Mouse (Mus musculus) CH12.LX (cell line): Measurements from ENCODE around the gene Jhy. TPM values are rescaled to one million over a fixed set of nuclear protein-coding genes. Genes with fewer than 3 reads are reported as not detected.

Experiments
- DNase-seq: peaks from one replicate; pipeline ENCODE4 v3.0.0-alpha.2; 2013; ENCODE audit errors: extremely low read depth
- H3K27ac ChIP-seq: 2 replicates; pipeline ENCODE4 v1.5.1; 2012; ENCODE audit warnings: low read depth, mild to moderate bottlenecking, control low read depth, moderate library complexity; ENCODE audit not compliant: insufficient read depth
- H3K27me3 ChIP-seq: replicated peaks from 2 replicates; pipeline ENCODE3; 2012; ENCODE audit warnings: inconsistent platforms
- H3K36me3 ChIP-seq, 2 experiments: replicated peaks in 1 of 2; 2 replicates each; pipeline versions ENCODE3 to v1.6.1; 2012; ENCODE audit warnings: inconsistent platforms in 1 of 2, low read length in 1 of 2, mild to moderate bottlenecking in 1 of 2, mixed read lengths in 1 of 2, moderate library complexity in 1 of 2; ENCODE audit not compliant: control insufficient read depth in 1 of 2, insufficient read depth in 1 of 2
- H3K4me1 ChIP-seq, 2 experiments: 2 replicates each; pipeline ENCODE4 v1.6.1; 2012; ENCODE audit warnings: inconsistent platforms in 1 of 2, moderate library complexity in 1 of 2; ENCODE audit not compliant: insufficient read depth in 2 of 2, control insufficient read depth in 1 of 2
- H3K4me2 ChIP-seq: 2 replicates; pipeline ENCODE4 v1.6.1; 2012; ENCODE audit warnings: low read depth, mild to moderate bottlenecking, control low read depth; ENCODE audit not compliant: poor library complexity, insufficient read depth, severe bottlenecking
- H3K4me3 ChIP-seq, 3 experiments: fragments of 150-350 bp in 1 of 3; sonication (generic) in 1 of 3; replicated peaks in 1 of 3; 2 replicates each; pipeline versions ENCODE3 to v1.5.1; 2011 to 2012; ENCODE audit warnings: low read depth in 2 of 3, low read length in 2 of 3, mild to moderate bottlenecking in 2 of 3, moderate library complexity in 2 of 3, control low read depth in 1 of 3, improper control_type of control experiment in 1 of 3, inconsistent platforms in 1 of 3, mixed read lengths in 1 of 3; ENCODE audit not compliant: poor library complexity in 1 of 3
- H3K79me2 ChIP-seq: replicated peaks from 2 replicates; pipeline ENCODE4 v1.6.1; 2012; ENCODE audit warnings: mild to moderate bottlenecking, moderate library complexity; ENCODE audit not compliant: control insufficient read depth, poor library complexity, insufficient read depth, severe bottlenecking; ENCODE audit errors: extremely low read depth
- H3K9ac ChIP-seq: 2 replicates; pipeline ENCODE4 v1.6.1; 2012; ENCODE audit warnings: low read depth, mild to moderate bottlenecking, control low read depth, moderate library complexity; ENCODE audit not compliant: insufficient read depth
- H3K9me3 ChIP-seq: replicated peaks from 2 replicates; pipeline ENCODE3; 2012; ENCODE audit warnings: low read length, inconsistent platforms, mixed read lengths
- BHLHE40 ChIP-seq: IDR thresholded peaks from 2 replicates; pipeline ENCODE4 v1.6.1; 2011; ENCODE audit warnings: mild to moderate bottlenecking, low read depth, low read length, improper control_type of control experiment
- CHD1 ChIP-seq: IDR thresholded peaks from 2 replicates; pipeline ENCODE4 v1.6.1; 2012; ENCODE audit warnings: low read depth, low read length, improper control_type of control experiment, inconsistent platforms
- CHD2 ChIP-seq: IDR thresholded peaks from 2 replicates; pipeline ENCODE4 v1.6.1; 2011; ENCODE audit warnings: low read length, improper control_type of control experiment
- CTCF ChIP-seq, 2 experiments: IDR thresholded peaks in 1 of 2; conservative IDR thresholded peaks in 1 of 2; 2 replicates each; pipeline ENCODE4 v1.5.1; 2011 to 2012; ENCODE audit warnings: low read depth in 2 of 2, low read length in 2 of 2, improper control_type of control experiment in 1 of 2, inconsistent platforms in 1 of 2, mild to moderate bottlenecking in 1 of 2, moderate library complexity in 1 of 2
- E2F4 ChIP-seq: IDR thresholded peaks from 2 replicates; pipeline ENCODE4 v1.6.1; 2011; ENCODE audit warnings: low read depth, low read length, improper control_type of control experiment; ENCODE audit not compliant: insufficient replicate concordance
- EP300 ChIP-seq: IDR thresholded peaks from 2 replicates; pipeline ENCODE4 v1.6.1; 2011; ENCODE audit warnings: low read length, improper control_type of control experiment
- ETS1 ChIP-seq: conservative IDR thresholded peaks from 2 replicates; pipeline ENCODE4 v1.6.1; 2012; ENCODE audit warnings: low read depth, mild to moderate bottlenecking, inconsistent platforms, low read length, improper control_type of control experiment, moderate library complexity
- GABPA ChIP-seq: IDR thresholded peaks from 2 replicates; pipeline ENCODE4 v1.6.1; 2012; ENCODE audit warnings: low read depth, low read length, improper control_type of control experiment, inconsistent platforms; ENCODE audit not compliant: insufficient replicate concordance
- IRF4 ChIP-seq: IDR thresholded peaks from 2 replicates; pipeline ENCODE4 v1.6.1; 2014; ENCODE audit warnings: low read depth, mild to moderate bottlenecking, inconsistent platforms, low read length, improper control_type of control experiment
- JUN ChIP-seq: IDR thresholded peaks from 2 replicates; pipeline ENCODE4 v1.6.1; 2011; ENCODE audit warnings: low read depth, mild to moderate bottlenecking, low read length, improper control_type of control experiment, moderate library complexity; ENCODE audit not compliant: insufficient read depth
- JUND ChIP-seq: conservative IDR thresholded peaks from 2 replicates; pipeline ENCODE4 v1.6.1; 2011; ENCODE audit warnings: low read depth, low read length, improper control_type of control experiment
- KAT2A ChIP-seq: IDR thresholded peaks from 2 replicates; pipeline ENCODE4 v1.6.1; 2012; ENCODE audit warnings: low read length, improper control_type of control experiment, inconsistent platforms; ENCODE audit not compliant: insufficient replicate concordance
- MAX ChIP-seq: IDR thresholded peaks from 2 replicates; pipeline ENCODE4 v1.6.1; 2011; ENCODE audit warnings: low read length, improper control_type of control experiment
- MAZ ChIP-seq: IDR thresholded peaks from 2 replicates; pipeline ENCODE4 v1.6.1; 2012; ENCODE audit warnings: low read depth, mild to moderate bottlenecking, inconsistent platforms, low read length, improper control_type of control experiment, moderate library complexity
- MXI1 ChIP-seq: IDR thresholded peaks from 2 replicates; pipeline ENCODE4 v1.6.1; 2011; ENCODE audit warnings: mild to moderate bottlenecking, low read depth, low read length, improper control_type of control experiment
- MYC ChIP-seq: IDR thresholded peaks from 2 replicates; pipeline ENCODE4 v1.6.1; 2011; ENCODE audit warnings: low read depth, mild to moderate bottlenecking, improper control_type of control experiment, low read length
- NRF1 ChIP-seq: IDR thresholded peaks from 2 replicates; pipeline ENCODE4 v1.6.1; 2014; ENCODE audit warnings: low read depth, mild to moderate bottlenecking, inconsistent platforms, low read length, improper control_type of control experiment, moderate library complexity
- POLR2A ChIP-seq: IDR thresholded peaks from 2 replicates; pipeline ENCODE4 v1.6.1; 2011; ENCODE audit warnings: low read depth, mild to moderate bottlenecking, improper control_type of control experiment, low read length
- POLR2AphosphoS2 ChIP-seq: IDR thresholded peaks from 2 replicates; pipeline ENCODE4 v1.6.1; 2011; ENCODE audit warnings: low read depth, low read length, improper control_type of control experiment
- RAD21 ChIP-seq: IDR thresholded peaks from 2 replicates; pipeline ENCODE4 v1.6.1; 2011; ENCODE audit warnings: low read depth, mild to moderate bottlenecking, low read length, improper control_type of control experiment, moderate library complexity
- SMC3 ChIP-seq: IDR thresholded peaks from 2 replicates; pipeline ENCODE4 v1.6.1; 2011; ENCODE audit warnings: low read depth, low read length, improper control_type of control experiment
- USF2 ChIP-seq: conservative IDR thresholded peaks from 2 replicates; pipeline ENCODE4 v1.6.1; 2011; ENCODE audit warnings: low read depth, low read length, improper control_type of control experiment
- ZKSCAN1 ChIP-seq: IDR thresholded peaks from 2 replicates; pipeline ENCODE4 v1.6.1; 2012; ENCODE audit warnings: low read depth, inconsistent platforms, low read length, improper control_type of control experiment, borderline replicate concordance
- ZMIZ1 ChIP-seq: IDR thresholded peaks from 2 replicates; pipeline ENCODE4 v1.6.1; 2012; ENCODE audit warnings: low read depth, mild to moderate bottlenecking, inconsistent platforms, low read length, improper control_type of control experiment
- ZNF384 ChIP-seq: IDR thresholded peaks from 2 replicates; pipeline ENCODE4 v1.6.1; 2012; ENCODE audit warnings: low read depth, low read length, improper control_type of control experiment, inconsistent platforms
- dilution Hi-C: fragments of 300-500 bp; cut with MboI; formaldehyde crosslinking; loops from 2 replicates; pipeline ENCODE4 v1.14.3; 2020; ENCODE audit warnings: low sequenced_read_pairs; ENCODE audit not compliant: extremely low pct_unique_long_range_greater_than_20kb, extremely low pct_ligation_motif_present
- in situ Hi-C: fragments of 300-500 bp; cut with MboI; formaldehyde crosslinking; loops from 3 replicates; pipeline ENCODE4 v1.14.3; 2019; ENCODE audit warnings: low sequenced_read_pairs, low pct_ligation_motif_present, low pct_unique_long_range_greater_than_20kb, mixed read lengths
- polyA plus RNA-seq: library from polyadenylated mRNA; unstranded; fragments of >175 nt; gene quantifications from 2 replicates; pipeline ENCODE4 v1.2.1, GENCODE M21; 2012; ENCODE audit warnings: low read depth; ENCODE audit not compliant: insufficient read length
- total RNA-seq, 2 experiments: library from RNA; depleted of rRNA; stranded (reverse); fragments of 300-350 nt in 1 of 2; fragments of >200 nt in 1 of 2; gene quantifications; 2 replicates each; pipeline ENCODE4 v1.2.3; 2012 to 2014

Gene Jhy
- total and polyA plus RNA-seq, 3 experiments = not detected

GRCm38 (mm10) chr9:41011512-41012436, 47.9 kb upstream of the Jhy start:
- no peak for TF ChIP-seq ETS1
- no peak for TF ChIP-seq E2F4
- no peak for TF ChIP-seq MAZ
- TF ChIP-seq CHD2 = no peak
- TF ChIP-seq ZKSCAN1 = no peak
- TF ChIP-seq NRF1 = no peak
- no peak for TF ChIP-seq GABPA
- no peak for TF ChIP-seq EP300
- TF ChIP-seq JUND = no peak
- no peak for TF ChIP-seq POLR2A
- TF ChIP-seq CHD1 = no peak
- no peak for TF ChIP-seq USF2
- no peak for TF ChIP-seq SMC3
- TF ChIP-seq ZMIZ1 = no peak
- no peak for TF ChIP-seq BHLHE40
- TF ChIP-seq POLR2AphosphoS2 = no peak
- no peak for TF ChIP-seq ZNF384
- dilution Hi-C loops = no loop called here
- H3K9me3 ChIP-seq = no peaks in the 10 kb centered on the region
- H3K4me1 ChIP-seq = no peaks in the 10 kb centered on the region
- no peak overlapping the region for H3K9ac ChIP-seq
- DNase-seq = no peak
- no peaks in the 10 kb centered on the region for H3K79me2 ChIP-seq
- no peaks in the 10 kb centered on the region for H3K27me3 ChIP-seq
- no peak overlapping the region for H3K4me2 ChIP-seq
- in situ Hi-C loops = no loop called here
- no peak overlapping the region for H3K4me3 ChIP-seq
- peaks cover 0 to 13% of the 10 kb centered on the region in 2 experiments for H3K36me3 ChIP-seq
- H3K27ac ChIP-seq = no peak overlapping the region

DNA sequence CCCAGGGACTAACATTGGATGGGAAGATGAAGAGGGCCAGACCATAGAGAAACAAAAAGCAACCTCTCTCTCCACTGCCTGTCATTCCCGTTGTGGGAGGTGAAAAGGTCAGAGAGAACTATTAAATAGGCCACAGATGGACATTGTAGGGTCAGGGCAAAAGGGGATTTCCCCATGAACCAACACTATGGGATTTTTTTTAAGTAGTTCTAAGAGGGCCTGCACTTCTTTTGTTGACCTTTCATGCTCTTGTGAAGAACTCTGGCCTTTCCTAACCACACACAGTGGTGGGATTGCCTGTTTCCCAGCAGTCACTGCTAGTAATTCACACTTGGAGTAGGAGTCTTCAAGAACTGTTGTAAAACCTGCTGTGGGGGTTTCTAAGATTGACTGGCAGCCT, 43.9 kb upstream of the Jhy start:
- no peaks in the 10 kb centered on the region for H3K27me3 ChIP-seq
- no peak overlapping the region for H3K9ac ChIP-seq
- dilution Hi-C loops = no loop called here

More for the DNA sequence above, 43.9 kb upstream of the Jhy start:
- Histone ChIP-seq H3K9me3 (no peaks in the 10 kb centered on the region), H3K4me1 (no peaks in the 10 kb centered on the region), H3K27ac (no peak overlapping the region), H3K79me2 (no peaks in the 10 kb centered on the region), H3K36me3 (no peaks in the 10 kb centered on the region), H3K4me3 (no peak overlapping the region), H3K4me2 (no peak overlapping the region)
- no peak for TF ChIP-seq ZKSCAN1
- TF ChIP-seq KAT2A = no peak
- no peak for TF ChIP-seq MAX
- no peak for TF ChIP-seq CTCF (conservative IDR thresholded peaks at IDR 0.05 in 1 of 2, IDR thresholded peaks at IDR 0.05 in 1 of 2; ENCODE audit: low read depth in 2 of 2, low read length in 2 of 2)
- no peak for TF ChIP-seq JUND
- TF ChIP-seq MXI1 = no peak
- TF ChIP-seq BHLHE40 = no peak
- TF ChIP-seq RAD21 = no peak
- no peak for TF ChIP-seq JUN
- no peak for TF ChIP-seq SMC3
- TF ChIP-seq ETS1 = no peak
- TF ChIP-seq POLR2AphosphoS2 = no peak
- TF ChIP-seq IRF4 = no peak
- TF ChIP-seq MYC = no peak
- no peak for DNase-seq
- in situ Hi-C loops = no loop called here
